Mouse (Mus musculus): Measurements from ENCODE around the gene Pex14.
"Not testable (repeated sequence)": the region's sequence is repeated elsewhere in the genome, so short reads cannot be mapped to it uniquely, and the experiment has no call there.

Gene Pex14

DNA sequence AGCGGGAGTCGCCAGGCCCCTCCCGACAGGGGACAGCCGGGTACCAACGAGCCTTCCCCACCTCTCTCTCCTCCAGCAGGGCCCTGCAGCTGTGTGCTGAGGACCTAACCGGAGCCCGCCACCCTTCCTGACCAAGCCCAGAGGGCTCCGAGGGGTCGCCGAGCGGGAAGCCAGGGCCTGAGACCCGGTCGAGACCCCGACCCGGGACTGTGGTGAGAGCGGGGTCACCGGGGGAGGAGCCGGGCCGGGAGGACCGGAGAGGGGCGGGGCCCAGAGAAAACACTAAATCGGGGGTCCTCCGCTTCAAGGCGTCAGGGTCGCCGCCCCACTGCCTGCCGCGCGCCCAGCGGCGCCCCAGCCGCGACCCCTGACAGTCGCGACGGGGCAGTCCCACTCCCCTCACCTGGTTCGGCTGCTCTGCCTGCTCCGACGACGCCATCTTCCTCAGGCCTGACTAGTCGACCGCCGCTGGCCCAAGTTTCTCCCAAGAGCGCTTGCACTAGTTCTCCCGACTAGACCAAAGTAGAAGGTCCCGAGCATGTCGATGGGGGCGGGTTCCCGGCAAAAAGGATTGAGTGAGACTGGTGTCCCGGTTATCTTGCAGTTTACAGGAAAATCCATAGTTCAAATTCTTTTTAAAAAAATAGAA, at the start of gene Pex14:
TSS of gene Pex14 (minus strand) at position 508 of the 649 bp plus-strand sequence.
- peak; percentile 93 for DNase-seq (ENCODE audit: extremely low spot score, low spot score)

DNA sequence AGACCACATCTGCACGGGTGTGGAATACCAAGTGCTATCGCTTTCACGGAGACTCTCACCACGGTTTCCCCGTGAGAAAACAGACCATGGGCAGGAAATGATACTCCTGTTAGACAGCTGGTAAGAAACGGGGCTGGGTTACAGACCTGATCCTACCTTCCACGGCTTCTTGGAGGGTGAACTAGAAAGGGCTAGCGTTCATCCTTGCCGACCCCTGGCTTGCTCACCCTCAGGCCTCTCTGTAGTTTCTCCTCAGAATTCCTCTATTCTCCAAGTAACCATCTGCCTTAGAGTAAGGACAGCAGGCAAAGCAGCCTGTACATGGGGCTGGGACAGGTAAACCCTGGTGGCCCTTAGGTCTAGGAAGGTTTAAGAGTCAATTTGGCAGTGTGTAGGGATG, 49.5 kb upstream of the Pex14 start:
- DNase-seq (ENCODE audit: extremely low spot score, low spot score), result no peak

DNA sequence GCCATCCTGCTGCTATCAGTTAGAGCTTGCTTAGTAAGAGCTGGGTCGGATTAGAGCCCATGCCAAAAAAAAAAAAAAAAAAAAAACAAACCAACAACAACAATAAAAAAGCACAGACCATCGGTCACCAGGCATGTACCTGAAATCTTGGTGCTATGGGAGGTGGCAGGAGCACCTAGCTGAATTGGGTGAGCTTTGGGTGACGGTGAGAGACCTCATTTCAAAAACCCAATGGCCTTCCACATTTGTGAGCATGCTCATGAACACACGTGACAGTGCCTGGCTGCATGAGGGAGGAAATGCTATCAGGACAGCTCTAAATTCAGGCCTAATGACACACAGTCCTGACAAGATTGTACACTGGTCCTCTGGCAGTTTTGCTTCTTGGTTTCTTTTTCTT, 48.4 kb upstream of the Pex14 start:
- no peak for DNase-seq (ENCODE audit: extremely low spot score, low spot score)

DNA sequence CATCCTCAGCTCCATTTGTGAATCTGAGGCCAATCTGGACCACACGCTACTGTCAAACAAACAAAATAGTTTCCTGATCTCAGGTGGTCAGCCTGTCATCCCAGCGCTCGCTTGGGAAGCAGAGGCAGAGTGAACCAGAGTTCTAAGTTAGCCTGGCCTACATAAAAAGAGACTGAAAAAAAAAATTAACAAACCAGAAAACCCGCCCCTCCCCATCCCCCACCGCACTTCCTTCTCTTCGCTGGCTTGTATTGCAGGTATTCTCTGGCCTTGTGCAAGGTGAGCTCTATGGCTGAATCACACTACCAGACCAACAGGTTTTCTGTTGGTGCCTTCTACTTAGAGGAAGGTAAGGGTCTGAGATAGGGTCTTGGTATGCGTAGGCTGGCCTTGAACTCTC, 47.9 kb upstream of the Pex14 start:
- no peak for DNase-seq (ENCODE audit: extremely low spot score, low spot score)

DNA sequence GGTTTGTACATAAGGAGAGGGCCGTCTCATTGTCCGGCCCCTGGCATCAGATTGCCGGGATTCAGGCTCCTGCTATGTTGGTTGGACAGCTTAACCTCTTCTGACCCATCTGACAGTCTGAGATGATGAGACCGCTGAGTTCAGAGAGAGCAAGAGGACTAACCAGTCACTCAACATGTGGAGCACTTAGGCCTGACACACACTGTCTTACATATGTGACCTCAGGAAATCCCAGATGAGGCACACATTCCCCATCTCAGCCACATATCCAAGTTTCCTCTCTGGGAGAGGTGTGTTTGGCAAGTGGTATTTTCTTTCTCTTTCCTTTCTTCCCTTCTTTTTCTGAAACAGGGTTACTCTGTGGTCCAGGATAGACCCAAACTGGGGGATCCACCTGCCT, 45.5 kb upstream of the Pex14 start:
- no peak for DNase-seq (ENCODE audit: extremely low spot score, low spot score)

DNA sequence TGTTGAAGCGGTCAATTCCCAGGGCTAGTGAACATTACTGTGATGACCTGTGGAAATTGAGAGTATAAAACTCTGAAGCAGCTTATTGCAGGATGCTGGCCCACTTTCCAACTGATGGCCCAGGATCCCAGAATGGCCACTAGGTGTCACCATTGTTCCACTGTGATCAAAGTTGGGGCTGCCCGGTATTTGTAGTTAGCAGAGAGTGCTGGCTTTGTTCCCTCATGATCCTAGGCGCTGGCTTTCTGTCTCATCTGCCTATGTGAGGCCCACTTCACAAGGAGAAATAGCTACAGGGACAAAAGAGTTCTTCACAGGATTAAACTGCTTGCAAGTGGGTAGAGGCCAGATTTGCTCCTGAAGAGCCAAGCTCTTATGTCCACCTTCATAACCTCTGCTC, 44.8 kb upstream of the Pex14 start:
- DNase-seq (ENCODE audit: extremely low spot score, low spot score), result peak; percentile 87

DNA sequence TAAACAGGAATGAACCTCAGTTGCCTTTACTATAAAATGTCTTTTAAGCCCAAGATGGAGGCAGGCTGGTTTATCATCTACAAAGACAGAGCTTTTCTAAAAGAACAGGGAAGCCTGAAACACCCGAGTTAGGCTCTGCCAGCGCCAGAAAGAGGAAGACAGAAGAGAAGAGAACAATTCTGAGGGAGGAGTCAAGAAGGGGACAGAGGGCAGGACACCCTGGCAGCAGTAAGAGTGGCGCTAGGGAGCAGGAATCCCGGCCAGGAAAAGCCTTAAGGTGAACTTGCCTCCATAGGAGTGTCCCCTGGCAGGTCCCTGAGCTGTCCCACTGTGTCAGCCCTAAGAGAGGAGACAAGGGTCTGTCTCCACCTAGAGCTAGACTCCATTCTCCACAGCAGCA, 43.9 kb upstream of the Pex14 start:
- no peak for DNase-seq (ENCODE audit: extremely low spot score, low spot score)

DNA sequence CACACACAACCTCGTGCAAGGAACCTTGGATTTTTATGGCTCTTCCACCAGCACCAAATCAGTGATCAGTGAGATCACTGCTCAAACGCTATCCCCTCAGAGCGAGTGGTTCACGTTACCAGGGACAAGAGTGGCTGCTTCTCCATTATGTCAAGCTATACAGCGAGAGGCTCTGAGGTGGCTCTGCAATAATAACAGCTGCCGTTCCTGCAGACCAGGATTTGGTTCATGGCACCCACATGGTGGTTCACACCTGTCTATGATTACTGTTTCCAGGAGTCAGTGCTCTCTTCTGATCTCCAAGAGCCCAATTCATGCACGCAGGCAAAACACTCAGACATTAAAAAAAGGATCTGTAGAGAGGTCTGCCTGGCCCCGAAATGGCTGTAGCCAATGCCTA, 38.8 kb upstream of the Pex14 start:
- no peak for DNase-seq (ENCODE audit: extremely low spot score, low spot score)

DNA sequence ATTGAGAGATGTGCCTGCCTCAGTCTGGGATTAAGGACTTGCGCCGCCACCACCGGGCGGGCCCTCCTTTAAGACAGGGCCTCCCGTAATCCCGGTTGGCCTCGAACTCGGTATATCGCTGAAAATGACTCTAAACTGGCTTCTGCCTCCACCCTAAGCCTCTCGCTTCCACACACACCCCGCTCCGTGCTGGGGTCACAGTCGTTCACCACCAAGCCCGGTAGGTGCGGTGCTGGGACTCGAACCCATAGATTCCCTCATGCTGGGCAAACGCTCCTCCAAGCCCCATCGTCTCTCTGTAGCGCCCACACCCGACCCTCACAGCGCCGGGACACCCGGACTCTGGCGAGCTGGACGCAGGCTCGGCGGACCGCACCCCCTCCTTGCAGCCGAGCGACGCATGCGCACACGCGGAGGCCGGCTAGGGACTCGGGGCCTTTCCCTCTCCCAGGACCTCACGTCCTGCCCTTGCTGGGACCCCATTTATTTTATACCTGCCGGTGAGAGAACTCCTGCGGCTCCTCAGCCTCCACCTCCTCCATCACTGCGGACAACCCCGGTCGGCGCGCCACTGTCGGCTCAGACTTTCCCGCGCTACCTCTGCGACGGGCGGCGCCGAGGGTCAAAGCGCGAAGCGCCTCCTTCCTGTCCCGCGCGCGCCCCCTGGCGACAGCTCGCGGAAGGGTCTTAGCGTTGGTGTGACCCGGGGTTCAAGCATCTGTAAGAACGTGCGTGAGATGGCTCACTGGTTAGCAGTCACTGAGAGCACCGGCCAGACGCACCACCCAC, 37.5 kb upstream of the Pex14 start, which contains the start of gene Cenps:
TSS of gene Cenps (minus strand) at position 648 of the 789 bp plus-strand sequence.
- DNase-seq (ENCODE audit: extremely low spot score, low spot score), result peak; percentile 100

DNA sequence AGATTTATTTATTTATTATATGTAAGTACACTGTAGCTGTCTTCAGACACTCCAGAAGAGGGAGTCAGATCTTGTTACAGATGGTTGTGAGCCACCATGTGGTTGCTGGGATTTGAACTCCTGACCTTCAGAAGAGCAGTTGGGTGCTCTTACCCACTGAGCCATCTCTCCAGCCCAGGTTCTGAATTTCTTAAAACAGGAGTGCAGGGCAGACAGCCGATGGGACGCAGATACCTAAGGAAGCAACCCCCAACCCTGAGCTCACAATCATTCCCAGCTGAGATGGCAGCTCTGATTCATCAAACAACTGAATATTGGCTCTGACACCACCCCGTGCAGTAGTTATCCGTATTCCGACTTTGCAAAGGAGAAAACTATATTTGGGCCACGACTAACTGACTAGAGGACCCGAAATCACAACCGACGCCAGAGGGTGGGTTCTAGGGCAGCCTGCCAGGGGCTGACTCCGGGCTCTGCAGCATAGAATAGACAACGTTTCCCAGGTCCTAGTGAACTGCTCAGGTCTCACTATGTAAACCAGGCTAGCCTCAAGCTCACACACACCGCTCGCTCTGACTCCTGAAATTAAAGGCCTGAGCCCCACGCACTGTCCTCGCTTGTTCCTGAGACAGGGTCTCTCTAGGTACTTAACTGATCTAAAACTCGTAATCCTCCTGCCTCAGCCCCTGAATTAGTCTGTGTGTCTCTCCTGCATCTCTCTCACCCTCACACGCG, 36.6 kb upstream of the Pex14 start:
- DNase-seq (ENCODE audit: extremely low spot score, low spot score), result no peak

DNA sequence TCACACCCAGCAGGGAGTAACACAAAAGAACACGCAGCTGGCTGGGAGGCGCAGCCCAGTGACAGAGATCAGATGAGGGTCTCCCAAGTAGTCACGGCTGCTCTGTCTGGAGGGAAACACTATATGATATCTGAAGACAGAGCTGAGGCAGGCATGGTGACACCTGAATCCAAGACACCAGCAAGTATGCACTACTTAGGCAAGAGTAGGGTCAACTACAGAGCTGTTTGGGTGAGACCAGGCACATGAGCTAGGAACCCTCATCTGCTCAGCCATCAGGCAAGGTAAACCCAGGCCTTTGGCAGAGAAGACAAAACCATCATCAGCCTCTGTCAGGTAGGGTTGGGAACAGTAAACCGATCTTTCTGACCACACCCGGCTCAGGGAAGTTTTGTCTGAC, 33.7 kb upstream of the Pex14 start:
- no peak for DNase-seq (ENCODE audit: extremely low spot score, low spot score)

DNA sequence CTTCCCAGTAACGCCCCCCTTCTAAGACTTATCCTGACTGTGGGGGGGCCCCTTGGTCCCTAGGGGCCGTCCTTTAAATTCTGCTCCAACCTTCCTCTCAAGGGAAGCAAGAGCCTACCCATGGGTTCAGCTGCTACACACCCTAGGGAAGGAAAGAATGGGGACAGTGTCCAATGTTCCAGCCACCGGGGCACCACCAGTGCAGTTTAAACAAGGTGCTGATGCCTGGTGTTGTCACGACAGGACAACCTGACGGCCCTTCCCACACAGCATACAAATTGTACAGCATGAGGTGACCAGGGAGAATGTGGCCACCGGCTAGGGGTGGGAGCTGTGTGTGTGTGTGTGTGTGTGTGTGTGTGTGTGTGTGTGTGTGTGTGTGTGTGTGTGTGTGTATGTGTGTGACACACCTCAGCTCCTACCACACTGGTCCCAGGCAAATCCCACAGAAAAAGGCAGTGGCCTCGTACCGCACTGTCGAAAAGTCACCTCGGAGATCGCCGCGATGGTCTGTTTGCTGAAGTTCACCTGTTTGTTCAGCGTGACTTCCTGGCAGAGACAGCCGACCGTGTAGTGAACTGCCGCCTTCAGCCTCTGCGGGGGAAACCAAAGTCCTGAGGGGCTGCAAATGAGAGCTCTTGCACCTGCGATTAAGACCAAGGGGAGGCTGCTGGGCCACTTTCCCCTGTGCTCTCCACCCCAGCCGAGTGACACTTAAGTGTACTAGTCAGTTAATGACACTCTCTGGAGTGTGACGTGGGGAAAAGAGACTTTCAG, 32.3 kb upstream of the Pex14 start:
- DNase-seq (ENCODE audit: extremely low spot score, low spot score), result no peak

DNA sequence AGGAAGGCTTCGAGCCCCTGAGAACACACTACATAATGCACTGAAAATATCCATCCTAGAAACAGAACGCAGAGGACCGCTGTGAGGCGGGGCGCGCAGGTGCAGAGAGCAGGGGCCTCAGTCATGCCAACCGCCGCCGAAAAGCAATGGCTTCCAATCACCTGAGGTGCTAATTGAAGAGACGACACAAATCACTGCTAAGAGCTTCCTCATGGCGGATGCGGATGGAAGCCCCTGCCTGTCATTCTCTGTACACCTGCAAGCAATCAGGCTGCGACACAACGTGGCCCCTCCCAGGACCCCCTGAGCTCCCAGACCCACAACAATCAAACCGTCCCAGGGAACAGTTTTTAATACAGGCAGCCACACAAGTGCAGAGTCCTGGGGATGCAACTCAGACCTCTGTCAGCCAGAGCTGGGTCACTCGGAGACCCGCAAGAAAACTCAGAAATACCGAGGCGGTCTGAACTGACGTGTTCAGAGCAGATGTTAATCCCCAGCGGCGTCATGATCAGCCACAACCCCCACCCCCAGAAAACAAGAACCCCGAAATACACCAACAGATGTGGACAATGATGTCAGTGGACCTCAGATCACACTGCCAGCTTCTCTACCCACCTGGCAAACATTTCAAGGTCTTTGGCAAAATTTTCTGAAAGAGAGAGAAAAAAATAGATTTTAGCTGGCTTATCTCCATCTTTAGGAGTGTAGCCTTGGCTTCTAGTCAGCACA, 31.5 kb upstream of the Pex14 start:
- DNase-seq (ENCODE audit: extremely low spot score, low spot score), result no peak

DNA sequence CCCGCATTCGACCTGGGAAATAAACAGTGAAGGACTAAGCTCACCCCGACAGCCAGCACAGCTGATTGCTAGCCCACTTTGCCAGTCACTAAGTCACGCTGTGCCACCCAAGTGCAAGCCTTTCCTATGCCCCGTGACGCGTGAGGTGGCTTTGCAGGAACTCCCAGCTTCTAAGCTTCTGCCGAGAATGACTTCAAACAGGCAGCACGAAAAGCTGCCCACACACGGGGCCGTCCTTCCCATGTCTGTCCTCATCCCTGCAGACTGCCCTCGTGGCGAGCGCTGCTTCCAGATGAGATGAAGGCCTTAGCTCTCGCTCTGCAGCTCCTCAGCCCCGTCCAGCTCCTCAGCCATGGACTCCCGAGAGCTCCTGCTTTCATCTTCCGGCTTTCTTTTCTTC, 28.8 kb upstream of the Pex14 start:
- no peak for DNase-seq (ENCODE audit: extremely low spot score, low spot score)

DNA sequence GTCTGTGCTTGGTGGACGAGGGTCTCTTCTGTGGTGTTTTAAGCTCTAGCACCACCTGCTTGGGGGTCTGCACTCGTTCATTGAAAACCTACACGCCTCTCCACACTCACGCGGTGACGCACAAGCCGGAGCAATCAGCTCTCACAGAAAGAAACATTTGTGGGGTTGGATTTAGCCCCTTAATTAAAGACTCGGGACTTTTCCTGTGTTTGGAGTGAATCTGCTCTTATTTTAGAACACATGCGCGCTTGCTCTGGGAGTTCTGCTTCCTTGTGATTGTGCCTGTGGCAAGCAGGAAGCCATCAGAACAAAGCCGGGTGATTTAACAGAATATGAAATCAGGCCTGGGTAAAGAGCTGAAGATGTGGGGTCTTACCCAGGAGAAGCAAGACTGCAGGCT, 27.0 kb upstream of the Pex14 start, which contains the start of gene Cort:
TSS of gene Cort (minus strand) at position 101 of the 400 bp plus-strand sequence.
- DNase-seq (ENCODE audit: extremely low spot score, low spot score), result no peak

DNA sequence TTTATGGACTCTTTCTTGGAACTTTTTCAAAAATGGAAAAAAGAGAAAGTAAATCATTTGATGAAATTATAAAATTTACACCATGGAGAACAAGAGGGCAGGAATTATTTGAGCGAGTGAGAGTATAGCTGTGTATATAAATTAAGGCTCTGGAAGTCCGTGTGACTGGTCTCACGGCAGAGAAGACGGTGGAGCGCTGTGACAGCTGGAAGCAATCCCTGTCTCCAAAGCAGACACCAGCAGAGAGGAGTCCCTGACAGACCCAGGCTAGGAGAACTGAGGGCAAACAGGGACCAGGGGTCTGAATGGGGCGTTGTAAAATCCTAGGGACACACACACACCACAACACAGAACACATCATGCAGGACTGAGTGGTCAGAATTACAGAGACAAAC, 26.4 kb upstream of the Pex14 start:
- no peak for DNase-seq (ENCODE audit: extremely low spot score, low spot score)

DNA sequence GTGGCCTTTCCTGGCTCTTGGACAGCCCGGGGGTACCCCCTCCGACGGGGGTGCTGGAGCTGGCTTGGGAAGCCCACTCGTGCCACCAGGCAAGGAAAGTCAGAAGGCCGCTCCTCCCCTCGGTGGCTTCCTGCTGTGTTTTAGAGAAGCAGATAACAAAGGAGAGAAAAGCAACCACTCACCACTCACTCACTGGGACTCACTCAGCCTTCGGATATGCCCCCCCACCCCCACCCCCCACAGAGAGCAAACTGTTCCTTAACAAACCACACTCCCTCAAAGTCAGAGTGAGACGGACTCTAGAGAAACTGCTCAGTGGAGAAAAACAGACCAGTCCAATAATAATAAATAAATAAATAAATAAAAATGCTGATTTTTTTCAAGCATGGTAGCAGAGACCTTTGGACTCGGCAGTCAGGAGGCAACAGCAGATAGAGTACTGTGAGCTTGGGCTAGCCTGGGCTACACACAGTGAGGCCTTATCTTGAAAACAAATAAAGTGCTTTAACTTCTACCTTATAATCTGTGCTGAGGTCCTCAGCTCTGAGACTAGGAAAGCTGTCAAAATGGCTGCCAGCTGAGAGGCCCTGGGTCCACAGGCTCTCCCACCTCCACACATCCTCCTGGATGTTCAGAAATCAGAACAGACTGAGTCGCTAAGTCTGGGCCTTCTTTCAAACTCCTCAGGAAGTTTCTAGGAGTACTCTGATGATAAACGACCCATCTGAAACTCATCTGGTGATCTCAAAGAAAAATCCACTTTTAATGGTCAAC, 25.9 kb upstream of the Pex14 start:
- DNase-seq (ENCODE audit: extremely low spot score, low spot score), result no peak

DNA sequence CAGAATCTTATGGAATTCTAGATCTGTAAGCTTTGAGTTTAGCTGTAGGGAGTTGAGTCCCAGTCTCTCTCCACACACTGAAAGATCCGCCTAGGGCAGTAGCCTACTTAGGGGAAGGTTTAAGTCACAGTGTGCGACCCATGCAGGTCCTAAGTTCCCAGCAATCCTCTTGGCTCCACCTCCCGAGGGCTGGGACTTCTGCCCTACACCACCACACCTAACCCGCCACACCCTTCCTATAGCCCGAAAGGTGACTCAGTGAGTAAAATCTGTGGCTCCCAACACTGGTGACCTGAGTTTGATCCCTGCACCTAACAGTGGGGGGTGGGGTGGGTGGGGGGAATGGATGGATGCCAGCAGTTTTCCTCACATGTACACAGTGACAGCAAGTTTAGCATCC, 23.8 kb upstream of the Pex14 start:
- DNase-seq (ENCODE audit: extremely low spot score, low spot score), result no peak

DNA sequence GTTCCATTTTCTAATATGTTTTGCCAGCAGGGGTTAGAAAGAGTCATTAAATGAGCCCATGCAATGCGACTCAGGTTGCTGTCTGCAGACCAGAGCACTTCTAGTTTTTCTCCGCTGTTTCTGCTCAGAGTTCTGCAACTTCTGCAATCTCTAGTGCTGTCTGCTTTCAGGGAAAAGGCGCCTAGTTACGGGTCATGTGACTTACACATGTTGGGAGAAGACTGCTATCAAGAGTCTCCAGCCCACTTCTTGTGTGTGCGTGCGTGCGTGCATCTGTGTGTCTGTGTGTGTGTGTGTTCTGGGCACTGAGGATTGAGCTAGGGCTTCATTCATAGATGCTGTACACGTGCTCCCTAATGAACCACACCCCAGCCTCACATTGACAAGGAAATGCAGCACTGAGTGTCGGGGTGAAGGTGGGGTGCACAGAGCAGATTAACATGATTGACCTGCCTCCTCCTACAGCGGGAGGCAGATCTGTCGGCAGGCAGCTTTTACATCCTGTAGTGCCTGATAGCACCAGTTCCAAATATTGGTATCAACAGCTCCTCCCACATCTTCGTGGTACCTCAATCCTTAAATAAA, 20.4 kb upstream of the Pex14 start:
- not testable (repeated sequence) for DNase-seq (ENCODE audit: extremely low spot score, low spot score)

Measured in neural tube, embryonic 10.5 days (tissue).